Mouse (Mus musculus) pancreas, adult 10 weeks (tissue): ENCODE data around the gene Slit3. TPM values are rescaled to one million over a fixed set of nuclear protein-coding genes. Genes with fewer than 3 reads are reported as not detected.

Experiments
- polyA plus RNA-seq: library from polyadenylated mRNA; stranded (reverse); fragments of 350-450 nt; fragmentation: Illumina TruSeq; extraction: RNeasy Lipid Tissue Mini Kit (QIAGEN cat#74804); gene quantifications from one replicate; pipeline ENCODE4 v1.2.3, GENCODE M21; 2015; ENCODE audit warnings: low read depth, low replicate concordance; ENCODE audit not compliant: insufficient read depth

Slit3 gene
- 8.8 TPM for polyA plus RNA-seq

DNA sequence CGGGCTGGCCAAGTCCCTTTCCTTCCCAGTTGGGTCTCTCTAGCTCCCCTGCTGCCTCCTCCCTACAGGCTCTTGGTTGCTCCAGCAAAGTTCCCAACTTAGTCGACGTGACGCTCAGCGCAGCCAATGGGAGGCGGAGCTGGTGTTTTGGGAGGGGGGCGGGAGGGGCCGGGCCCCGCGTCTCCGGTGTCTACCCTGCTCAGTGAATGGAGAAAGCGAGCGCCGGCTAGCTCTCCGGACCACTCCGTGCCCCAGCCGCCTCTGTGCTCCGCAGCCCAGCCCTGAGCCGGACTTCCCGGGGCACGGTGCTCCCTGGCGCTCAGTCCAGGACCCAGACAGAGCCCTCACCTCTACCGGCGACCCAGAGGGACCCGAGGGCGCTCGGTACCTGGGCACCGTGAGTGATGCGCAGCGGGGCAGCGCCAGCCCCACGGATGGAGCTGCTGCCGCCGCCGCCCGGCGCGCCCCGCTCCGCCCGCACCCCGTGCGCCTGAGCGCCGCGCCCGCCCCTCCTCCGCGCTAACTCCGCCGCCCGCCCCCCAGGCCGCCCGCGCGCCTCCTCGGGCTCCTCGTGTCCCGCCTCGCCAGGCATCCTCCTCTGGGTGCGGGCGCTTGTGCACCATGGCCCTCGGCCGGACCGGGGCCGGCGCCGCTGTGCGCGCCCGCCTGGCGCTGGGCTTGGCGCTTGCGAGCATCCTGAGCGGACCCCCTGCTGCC, at the start of gene Slit3:
Gene Slit3 (plus strand): TSS at position 331 of the 717 bp plus-strand sequence.

